Mouse (Mus musculus): ENCODE results near the gene Cnksr1. TPM values are rescaled to one million over a fixed set of nuclear protein-coding genes. Genes with fewer than 3 reads are reported as not detected.

Cnksr1 gene
- total RNA-seq, 1 experiment = 1.7 TPM

- H3K9ac ChIP-seq (ENCODE audit: insufficient read depth, low read depth, low read length, poor library complexity, severe bottlenecking) = peak overlapping the region; percentile 75
- H3K9me3 ChIP-seq (ENCODE audit: control insufficient read depth, insufficient read depth, low read depth, low read length) = no peaks in the 10 kb centered on the region
- H3K27ac ChIP-seq (ENCODE audit: insufficient read depth, low read depth, low read length, poor library complexity, severe bottlenecking) = no peak overlapping the region
- in situ Hi-C loops (cut with MboI; ENCODE audit: low sequenced_read_pairs in 2 of 2, unreplicated experiment in 2 of 2) = no loop called here
- DNase-seq (ENCODE audit: low read depth, low spot score) = no peak
- TF ChIP-seq MAFK (IDR thresholded peaks at IDR 0.05; ENCODE audit: insufficient read depth, low read depth, low read length) (no peak), HCFC1 (IDR thresholded peaks at IDR 0.05; ENCODE audit: borderline replicate concordance, insufficient read depth, low read length) (no peak), CHD2 (IDR thresholded peaks at IDR 0.05; ENCODE audit: low read depth, low read length) (no peak), ZNF384 (IDR thresholded peaks at IDR 0.05; ENCODE audit: low read depth, low read length) (no peak), ZC3H11A (IDR thresholded peaks at IDR 0.05; ENCODE audit: borderline replicate concordance, low read depth, low read length) (no peak)
- H3K4me3 ChIP-seq (ENCODE audit: insufficient read depth in 1 of 2, low read depth in 1 of 2, low read length in 2 of 2, poor library complexity in 1 of 2, severe bottlenecking in 1 of 2) = peak overlapping the region; percentile 56 to 71
- no peaks in the 10 kb centered on the region for H3K36me3 ChIP-seq (ENCODE audit: control insufficient read depth, insufficient read depth, low read length, poor library complexity, severe bottlenecking)
- peaks cover 11 to 36% of the 10 kb centered on the region in 2 experiments for H3K4me1 ChIP-seq (ENCODE audit: control insufficient read depth in 2 of 2, insufficient read depth in 2 of 2, low read length in 2 of 2, poor library complexity in 1 of 2)
These were observed 13.3 kb upstream of the Cnksr1 start for GRCm38 (mm10) chr4:134251241-134252130.

GRCm38 (mm10) chr4:134250930-134251240, 12.7 kb upstream of the Cnksr1 start:
- Histone ChIP-seq H3K9me3 (ENCODE audit: control insufficient read depth, insufficient read depth, low read depth, low read length) (no peaks in the 10 kb centered on the region), H3K4me1 (ENCODE audit: control insufficient read depth in 2 of 2, insufficient read depth in 2 of 2, low read length in 2 of 2, poor library complexity in 1 of 2) (peaks cover 8 to 32% of the 10 kb centered on the region in 2 experiments), H3K4me3 (ENCODE audit: insufficient read depth in 1 of 2, low read depth in 1 of 2, low read length in 2 of 2, poor library complexity in 1 of 2, severe bottlenecking in 1 of 2) (peak overlapping the region; percentile 56 to 71), H3K9ac (ENCODE audit: insufficient read depth, low read depth, low read length, poor library complexity, severe bottlenecking) (peak overlapping the region; percentile 75), H3K36me3 (ENCODE audit: control insufficient read depth, insufficient read depth, low read length, poor library complexity, severe bottlenecking) (no peaks in the 10 kb centered on the region), H3K27ac (ENCODE audit: insufficient read depth, low read depth, low read length, poor library complexity, severe bottlenecking) (no peak overlapping the region)
- in situ Hi-C loops (cut with MboI; ENCODE audit: low sequenced_read_pairs in 2 of 2, unreplicated experiment in 2 of 2) = no loop called here
- DNase-seq (ENCODE audit: low read depth, low spot score) = no peak
- TF ChIP-seq MAFK (IDR thresholded peaks at IDR 0.05; ENCODE audit: insufficient read depth, low read depth, low read length) = no peak

- TF ChIP-seq HCFC1 (IDR thresholded peaks at IDR 0.05; ENCODE audit: borderline replicate concordance, insufficient read depth, low read length) (no peak), ZC3H11A (IDR thresholded peaks at IDR 0.05; ENCODE audit: borderline replicate concordance, low read depth, low read length) (no peak), MAFK (IDR thresholded peaks at IDR 0.05; ENCODE audit: insufficient read depth, low read depth, low read length) (no peak), ZNF384 (IDR thresholded peaks at IDR 0.05; ENCODE audit: low read depth, low read length) (no peak), CHD2 (IDR thresholded peaks at IDR 0.05; ENCODE audit: low read depth, low read length) (no peak)
- DNase-seq (ENCODE audit: low read depth, low spot score) = no peak
- Histone ChIP-seq H3K27ac (ENCODE audit: insufficient read depth, low read depth, low read length, poor library complexity, severe bottlenecking) (no peak overlapping the region), H3K9ac (ENCODE audit: insufficient read depth, low read depth, low read length, poor library complexity, severe bottlenecking) (peak overlapping the region; percentile 59; the same call in 1 of the 2 replicates), H3K36me3 (ENCODE audit: control insufficient read depth, insufficient read depth, low read length, poor library complexity, severe bottlenecking) (no peaks in the 10 kb centered on the region), H3K4me1 (ENCODE audit: control insufficient read depth in 2 of 2, insufficient read depth in 2 of 2, low read length in 2 of 2, poor library complexity in 1 of 2) (peaks cover 8 to 28% of the 10 kb centered on the region in 2 experiments), H3K4me3 (ENCODE audit: insufficient read depth in 1 of 2, low read depth in 1 of 2, low read length in 2 of 2, poor library complexity in 1 of 2, severe bottlenecking in 1 of 2) (peak overlapping the region; percentile 65 to 71), H3K9me3 (ENCODE audit: control insufficient read depth, insufficient read depth, low read depth, low read length) (no peaks in the 10 kb centered on the region)
- in situ Hi-C loops (cut with MboI; ENCODE audit: low sequenced_read_pairs in 2 of 2, unreplicated experiment in 2 of 2) = no loop called here
These were observed 12.1 kb upstream of the Cnksr1 start for GRCm38 (mm10) chr4:134250116-134250929.

GRCm38 (mm10) chr4:134249651-134250050, 11.5 kb upstream of the Cnksr1 start:
- in situ Hi-C loops (cut with MboI; ENCODE audit: low sequenced_read_pairs in 2 of 2, unreplicated experiment in 2 of 2) = no loop called here
- H3K9ac ChIP-seq (ENCODE audit: insufficient read depth, low read depth, low read length, poor library complexity, severe bottlenecking) = peak overlapping the region; percentile 59; the same call in 1 of the 2 replicates
- peak overlapping the region; percentile 54 to 65 for H3K4me3 ChIP-seq (ENCODE audit: insufficient read depth in 1 of 2, low read depth in 1 of 2, low read length in 2 of 2, poor library complexity in 1 of 2, severe bottlenecking in 1 of 2)
- no peaks in the 10 kb centered on the region for H3K36me3 ChIP-seq (ENCODE audit: control insufficient read depth, insufficient read depth, low read length, poor library complexity, severe bottlenecking)
- TF ChIP-seq CHD2 (IDR thresholded peaks at IDR 0.05; ENCODE audit: low read depth, low read length) (no peak), MAFK (IDR thresholded peaks at IDR 0.05; ENCODE audit: insufficient read depth, low read depth, low read length) (no peak)
- H3K9me3 ChIP-seq (ENCODE audit: control insufficient read depth, insufficient read depth, low read depth, low read length) = no peaks in the 10 kb centered on the region
- no peak overlapping the region for H3K27ac ChIP-seq (ENCODE audit: insufficient read depth, low read depth, low read length, poor library complexity, severe bottlenecking)
- H3K4me1 ChIP-seq (ENCODE audit: control insufficient read depth in 2 of 2, insufficient read depth in 2 of 2, low read length in 2 of 2, poor library complexity in 1 of 2) = peaks cover 6 to 25% of the 10 kb centered on the region in 2 experiments; a peak in 3 of 4 replicates
- no peak for DNase-seq (ENCODE audit: low read depth, low spot score)

Data from ES-E14 (cell line).